Mouse (Mus musculus) midbrain, embryonic 11.5 days (tissue): ENCODE results near the gene Gabrb2. TPM values are rescaled to one million over a fixed set of nuclear protein-coding genes. Genes with fewer than 3 reads are reported as not detected.

Experiments used
- ATAC-seq: fragments of 200-750 bp; cut with Nextera tagmentation; 2 replicates; pipeline ENCODE4 v1.8.0; 2017; ENCODE audit warnings: moderate TSS enrichment, moderate library complexity; ENCODE audit not compliant: low FRiP score
- DNase-seq: peaks from one replicate; pipeline ENCODE4 v3.0.0; 2015; ENCODE audit warnings: low spot score; ENCODE audit errors: missing footprints
- H3K27ac ChIP-seq: fragments of 300-500 bp; sonication (generic); 2 replicates; pipeline ENCODE4 v1.5.1; 2014; ENCODE audit warnings: low read depth, low read length
- H3K27me3 ChIP-seq: fragments of 300-500 bp; sonication (generic); 2 replicates; pipeline ENCODE4 v1.6.1; 2014; ENCODE audit warnings: mild to moderate bottlenecking, low read length, moderate library complexity, mixed read lengths; ENCODE audit not compliant: control insufficient read depth, insufficient read depth
- H3K36me3 ChIP-seq: fragments of 300-500 bp; sonication (generic); 2 replicates; pipeline ENCODE4 v1.6.1; 2014; ENCODE audit warnings: mild to moderate bottlenecking, low read length, moderate library complexity, mixed read lengths; ENCODE audit not compliant: control insufficient read depth, insufficient read depth
- H3K4me1 ChIP-seq: fragments of 300-500 bp; sonication (generic); 2 replicates; pipeline ENCODE4 v1.6.1; 2014; ENCODE audit warnings: low read length; ENCODE audit not compliant: control insufficient read depth, insufficient read depth
- H3K4me2 ChIP-seq: fragments of 300-500 bp; sonication (generic); 2 replicates; pipeline ENCODE4 v1.6.1; 2014; ENCODE audit warnings: mild to moderate bottlenecking, moderate library complexity
- H3K4me3 ChIP-seq: fragments of 300-500 bp; sonication (generic); 2 replicates; pipeline ENCODE4 v1.5.1; 2014; ENCODE audit warnings: low read depth, low read length
- H3K9ac ChIP-seq: fragments of 300-500 bp; sonication (generic); 2 replicates; pipeline ENCODE4 v1.6.1; 2014; ENCODE audit warnings: low read length
- H3K9me3 ChIP-seq: fragments of 300-500 bp; sonication (generic); 2 replicates; pipeline ENCODE4 v1.6.1; 2016; ENCODE audit warnings: low read length; ENCODE audit not compliant: control insufficient read depth
- WGBS: fragments of 180-500 bp; shearing (Covaris S2); extraction: QIAGEN DNeasy Blood & Tissue Kit; methylation state at CpG from one replicate; pipeline ENCODE4 v1.1.7; 2014; 5-methylcytosine and 5-hydroxymethylcytosine counted together
- polyA plus RNA-seq: library from polyadenylated mRNA; unstranded; fragments of >200 nt; fragmentation: Nextera tagmentation; extraction: Ambion mirVana; gene quantifications from 2 replicates; pipeline ENCODE4 v1.2.1, GENCODE M21; 2014

Gene Gabrb2
- polyA plus RNA-seq, 1 experiment from 2014 or later = 11.2 TPM

GRCm38 (mm10) chr11:42650111-42650510, 230.6 kb downstream of the Gabrb2 start:
- Histone ChIP-seq H3K36me3 (no peaks in the 10 kb centered on the region), H3K9me3 (no peaks in the 10 kb centered on the region), H3K4me3 (no peak overlapping the region), H3K9ac (no peak overlapping the region), H3K27me3 (no peaks in the 10 kb centered on the region), H3K4me2 (no peak overlapping the region), H3K4me1 (no peaks in the 10 kb centered on the region), H3K27ac (no peak overlapping the region)
- DNase-seq (no peak), ATAC-seq (no peak)
- WGBS = 74% methylated on average over 5 of the region's 5 CpGs

- ATAC-seq (no peak), DNase-seq (no peak)
- Histone ChIP-seq H3K9me3 (no peaks in the 10 kb centered on the region), H3K27me3 (no peaks in the 10 kb centered on the region), H3K4me1 (no peaks in the 10 kb centered on the region), H3K9ac (no peak overlapping the region), H3K36me3 (no peaks in the 10 kb centered on the region), H3K4me2 (no peak overlapping the region), H3K27ac (no peak overlapping the region), H3K4me3 (no peak overlapping the region)
Measured at GRCm38 (mm10) chr11:42651572-42651971, 232.0 kb downstream of the Gabrb2 start.

- WGBS = 78% methylated on average over 3 of the region's 3 CpGs
- Histone ChIP-seq H3K4me3 (no peak overlapping the region), H3K9ac (no peak overlapping the region), H3K4me2 (no peak overlapping the region), H3K27me3 (no peaks in the 10 kb centered on the region), H3K36me3 (no peaks in the 10 kb centered on the region), H3K9me3 (no peaks in the 10 kb centered on the region), H3K4me1 (no peaks in the 10 kb centered on the region), H3K27ac (no peak overlapping the region)
- ATAC-seq (no peak), DNase-seq (no peak)
Measured at GRCm38 (mm10) chr11:42654189-42654588, 234.6 kb downstream of the Gabrb2 start.

GRCm38 (mm10) chr11:42668657-42669056, 249.1 kb downstream of the Gabrb2 start:
- Histone ChIP-seq H3K9ac (no peak overlapping the region), H3K4me2 (no peak overlapping the region), H3K4me3 (no peak overlapping the region), H3K4me1 (no peaks in the 10 kb centered on the region), H3K27me3 (no peaks in the 10 kb centered on the region), H3K9me3 (no peaks in the 10 kb centered on the region), H3K36me3 (no peaks in the 10 kb centered on the region), H3K27ac (no peak overlapping the region)
- no peak for ATAC-seq
- no peak for DNase-seq
- WGBS = 91% methylated on average over 4 of the region's 4 CpGs

Other genes with a start within 250 kb of the Gabrb2 start
- gene Gabra1, start 236.8 kb upstream of the Gabrb2 start, polyA plus RNA-seq = 2.9 and 3.4 TPM in 2 replicates
- gene Gabra6, start 98.7 kb upstream of the Gabrb2 start, polyA plus RNA-seq = not detected in 2 replicates